9 mouse cellular contexts compared by ENCODE assay signal in genomic region chr5:137654746-137655145, GRCm38 (mm10). TPM values are rescaled to one million over a fixed set of nuclear protein-coding genes. Genes with fewer than 3 reads are reported as not detected.
A peak's percentile ranks its signal among the peaks of the same experiment; 100 is the strongest.
DNase-seq lines count a peak whose midpoint lies in the region; TF ChIP-seq lines count a peak whose summit lies in the region.
"Had no signal": no experiment of that assay in that cellular context is flagged by ENCODE, and none has a peak within 500 bp of the region (broad histone marks: within the 10 kb centered on the region; RNA-seq: fewer than 3 reads in every experiment).

No protein-coding gene starts in this region.

- no peak overlapping the region for H3K4me3 ChIP-seq in heart, adult 2 months
- H3K4me3 ChIP-seq: embryonic facial prominence, embryonic 12.5 days had no signal

- 0 out of 2 replicates have a peak, but pooled peaks cover under 1% of the 10 kb centered on the region for H3K36me3 ChIP-seq in heart, adult 2 months (ENCODE audit: control insufficient read depth, insufficient read depth, low read length)
- peaks cover under 1% of the 10 kb centered on the region; the same call in 1 of the 2 replicates for H3K36me3 ChIP-seq in splenic B cell, adult 2 months (ENCODE audit: control insufficient read depth, insufficient read depth, low read length, poor library complexity, severe bottlenecking)

- no peaks in the 10 kb centered on the region for H3K27me3 ChIP-seq in heart, adult 2 months (ENCODE audit: control insufficient read depth, insufficient read depth, low read length)
- H3K27me3 ChIP-seq in splenic B cell, adult 2 months (ENCODE audit: control insufficient read depth, insufficient read depth, low read length, poor library complexity, severe bottlenecking) = no peaks in the 10 kb centered on the region
- H3K27me3 ChIP-seq: embryonic facial prominence, embryonic 12.5 days had no signal

- no peak overlapping the region for H3K27ac ChIP-seq in heart, adult 2 months
- H3K27ac ChIP-seq: embryonic facial prominence, embryonic 12.5 days had no signal

- peak; percentile 46 for TF ChIP-seq CTCF in heart, adult 2 months (IDR thresholded peaks at IDR 0.05)

- no peaks in the 10 kb centered on the region for H3K79me2 ChIP-seq in heart, adult 2 months (replicated peaks; ENCODE audit: control insufficient read depth, insufficient read depth, low read length)

- no peak for TF ChIP-seq POLR2A in heart, adult 2 months (IDR thresholded peaks at IDR 0.05; ENCODE audit: insufficient read depth, low read depth, low read length)

- no peak overlapping the region for H3K9ac ChIP-seq in heart, adult 2 months (ENCODE audit: low read depth, low read length)
- H3K9ac ChIP-seq: embryonic facial prominence, embryonic 12.5 days had no signal

- H3K4me1 ChIP-seq in heart, adult 2 months (ENCODE audit: control insufficient read depth, insufficient read depth, low read length) = peaks cover 3% of the 10 kb centered on the region; the same call in 1 of the 2 replicates

- 63% methylated on average over 6 of the region's 7 CpGs for WGBS in heart, adult 2 months

- DNase-seq in heart, adult 2 months = no peak
- DNase-seq in heart, postnatal 14 days = no peak
- DNase-seq in lung, postnatal 10 days = peak; percentile 56
- DNase-seq in lung, adult 18-20 months = no peak
- DNase-seq in ZHBTc4 (ENCODE audit: low read depth, low spot score) = peak; percentile 80
- DNase-seq in splenic B cell, adult 2 months (ENCODE audit: low read depth, low spot score) = peak; percentile 59
- DNase-seq in frontal cortex, postnatal 36 days (ENCODE audit: low spot score in 2 of 2) = no peak
- no peak for DNase-seq in kidney, adult 9 months

- no peak for TF ChIP-seq EP300 in heart, adult 2 months (IDR thresholded peaks at IDR 0.05; ENCODE audit: insufficient read depth, low read depth, low read length)

- intact Hi-C loops in heart, adult 2 months (cut with DNase I) = loop anchor here (5.0 kb wide), 4 partner anchors 52 to 172 kb away; partner anchors contain the start of genes Mospd3 and Nyap1
- intact Hi-C loops in heart, postnatal 14 days (cut with DNase I) = loop anchor here (5.0 kb wide), 2 partner anchors 88 to 142 kb away; partner anchors contain the start of gene Nyap1

RNA-seq across cellular contexts. Expression of gene Irs3, which starts 9.2 kb away (rescaled TPM):
- total RNA-seq in heart, adult 2 months (2021) = under 1 TPM; 0.34 to 0.73 TPM
- 0.91 and 2.2 TPM in 2 replicates for polyA plus RNA-seq in heart, adult 2 months (2012; rRNA removed)
- total RNA-seq in heart, postnatal 14 days (2021) = under 1 TPM; 0.15 to 0.57 TPM

RNA-seq across cellular contexts. Expression of gene Sap25, which starts 13.6 kb away (rescaled TPM):
- 1 to 10 TPM; 1.5 to 2.0 TPM for total RNA-seq in heart, adult 2 months (2021)
- 25.2 and 34.9 TPM in 2 replicates for polyA plus RNA-seq in heart, adult 2 months (2012; rRNA removed)
- 1 to 10 TPM; 4.2 to 4.4 TPM for total RNA-seq in heart, postnatal 14 days (2021)

RNA-seq across cellular contexts. Expression of gene Gm20605, which starts 25.8 kb away (rescaled TPM):
- 1 to 10 TPM; 2.8 to 4.3 TPM for total RNA-seq in heart, adult 2 months (2021)
- 7.3 and 9.5 TPM in 2 replicates for polyA plus RNA-seq in heart, adult 2 months (2012; rRNA removed)
- total RNA-seq in heart, postnatal 14 days (2021) = 1 to 10 TPM; 6.6 to 8.5 TPM

RNA-seq across cellular contexts. Expression of gene Lrch4, which starts 25.8 kb away (rescaled TPM):
- total RNA-seq in heart, adult 2 months (2021) = 10 to 100 TPM; 17.1 to 20.0 TPM
- 24.8 and 29.1 TPM in 2 replicates for polyA plus RNA-seq in heart, adult 2 months (2012; rRNA removed)
- 10 to 100 TPM; 22.6 to 23.0 TPM for total RNA-seq in heart, postnatal 14 days (2021)

RNA-seq across cellular contexts. Expression of gene Fbxo24, which starts 25.9 kb away (rescaled TPM):
- total RNA-seq in heart, adult 2 months (2021) = under 1 TPM; 0.13 to 0.34 TPM
- polyA plus RNA-seq in heart, adult 2 months (2012; rRNA removed) = 0.29 and 0.35 TPM in 2 replicates
- total RNA-seq in heart, postnatal 14 days (2021) = under 1 TPM; 0.27 to 0.43 TPM

Comparison
In these comparisons a context has a peak if more than half of its experiments do, and no peak if none do; other contexts are left out.
1. DNase-seq: peak in lung, postnatal 10 days (single experiment), ZHBTc4 (single experiment) and splenic B cell, adult 2 months (single experiment); none in heart, adult 2 months (0 of 2), heart, postnatal 14 days (0 of 2), lung, adult 18-20 months (0 of 2), frontal cortex, postnatal 36 days (0 of 2) and kidney, adult 9 months (single experiment).